Mouse (Mus musculus) kidney, postnatal 25 days (tissue): ENCODE results near the gene Nlrp9b.
"Not testable (repeated sequence)": the region's sequence is repeated elsewhere in the genome, so short reads cannot be mapped to it uniquely, and the experiment has no call there.

Experiments used
- DNase-seq, 2 experiments: peaks; one replicate each; pipeline ENCODE4 v3.0.0; 2021; ENCODE audit warnings: mixed read lengths in 2 of 2

Nlrp9b gene

GRCm38 (mm10) chr7:19991165-19991564, at the start of gene Nlrp9b:
Gene Nlrp9b (plus strand): TSS chr7:19991465.
- not testable (repeated sequence) for DNase-seq

DNA sequence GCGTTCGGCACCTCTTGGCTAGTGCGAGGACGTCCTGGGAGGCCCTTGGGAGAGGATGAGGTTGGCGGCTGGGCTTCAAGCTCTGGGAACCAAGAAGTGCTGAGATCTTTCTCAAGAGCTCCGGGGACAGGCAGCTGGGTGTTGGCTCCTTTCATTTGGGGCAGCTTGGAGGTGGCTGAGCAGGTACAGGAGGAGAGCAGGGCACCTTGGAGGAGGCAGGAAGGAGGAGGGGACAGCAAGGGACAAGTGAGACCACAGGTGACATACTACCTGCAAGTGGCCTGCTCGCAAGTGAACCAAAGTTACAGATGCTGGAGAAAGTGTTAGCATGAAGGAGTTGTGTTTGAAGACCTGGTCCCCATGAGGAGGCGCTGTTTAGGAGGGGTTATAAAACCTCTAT, 46.6 kb upstream of the Nlrp9b start:
- DNase-seq: no peak

GRCm38 (mm10) chr7:19945201-19945600, 46.1 kb upstream of the Nlrp9b start:
- no peak for DNase-seq

GRCm38 (mm10) chr7:19945821-19946515, 45.3 kb upstream of the Nlrp9b start:
- no peak for DNase-seq

- DNase-seq: no peak
These were observed 42.3 kb upstream of the Nlrp9b start for GRCm38 (mm10) chr7:19948956-19949355.

- DNase-seq: no peak
These were observed 41.3 kb upstream of the Nlrp9b start for GRCm38 (mm10) chr7:19949996-19950395.

DNA sequence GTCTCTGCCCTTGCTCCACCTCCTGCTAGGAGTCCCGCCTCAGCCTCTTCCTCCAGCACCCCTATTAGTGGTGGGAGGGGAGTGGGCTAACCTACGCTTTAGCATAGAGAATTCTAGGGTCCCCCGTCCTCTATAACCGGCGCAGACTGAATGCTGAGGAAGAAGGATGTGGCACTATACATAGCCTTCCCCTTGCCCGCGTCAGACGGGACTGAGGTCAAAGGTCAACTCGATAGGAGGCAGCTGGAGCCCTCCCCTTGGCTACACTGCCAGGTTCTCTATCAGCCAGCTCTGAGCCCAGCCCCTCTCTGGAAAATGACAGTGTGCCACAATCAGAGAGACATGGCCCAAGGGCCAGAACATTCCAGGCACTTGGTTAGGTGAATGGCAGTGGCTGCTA, 40.7 kb upstream of the Nlrp9b start, which contains the start of gene Igsf23:
Gene Igsf23, minus strand, starts transcription at position 168 of the 400 bp plus-strand sequence.
- DNase-seq: no peak

DNA sequence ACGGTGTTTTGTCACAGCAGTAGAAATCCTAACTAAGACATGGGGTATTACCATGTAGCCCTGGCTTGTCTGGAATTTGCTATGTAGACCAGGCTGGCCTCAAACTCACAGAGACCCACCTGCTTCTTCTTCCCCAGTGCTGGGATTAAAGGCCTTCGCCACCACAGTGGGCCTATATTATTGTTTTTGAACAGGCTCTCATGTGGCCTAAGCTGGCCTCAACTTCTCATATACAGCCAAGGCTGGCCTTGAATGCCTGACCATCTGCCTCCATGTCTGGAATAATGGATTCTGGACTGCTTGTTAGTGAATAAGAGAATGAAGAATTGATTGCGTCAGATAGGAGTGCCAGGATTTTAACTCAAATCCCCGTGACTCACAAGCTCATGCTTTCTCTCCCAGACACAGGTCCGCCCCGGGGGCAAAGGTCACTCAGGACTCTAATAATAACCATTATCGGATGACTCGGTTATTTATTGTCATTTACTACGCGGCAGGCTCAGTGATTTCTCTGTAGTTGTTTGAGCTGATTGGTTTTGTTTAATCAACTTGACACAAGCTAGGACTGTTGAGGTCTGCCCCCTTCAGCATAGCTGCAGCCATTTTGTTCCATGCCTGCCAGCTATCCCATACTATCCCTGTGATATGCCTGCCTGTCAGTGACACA, 38.8 kb upstream of the Nlrp9b start:
- peak; percentile 52 to 67 for DNase-seq

DNA sequence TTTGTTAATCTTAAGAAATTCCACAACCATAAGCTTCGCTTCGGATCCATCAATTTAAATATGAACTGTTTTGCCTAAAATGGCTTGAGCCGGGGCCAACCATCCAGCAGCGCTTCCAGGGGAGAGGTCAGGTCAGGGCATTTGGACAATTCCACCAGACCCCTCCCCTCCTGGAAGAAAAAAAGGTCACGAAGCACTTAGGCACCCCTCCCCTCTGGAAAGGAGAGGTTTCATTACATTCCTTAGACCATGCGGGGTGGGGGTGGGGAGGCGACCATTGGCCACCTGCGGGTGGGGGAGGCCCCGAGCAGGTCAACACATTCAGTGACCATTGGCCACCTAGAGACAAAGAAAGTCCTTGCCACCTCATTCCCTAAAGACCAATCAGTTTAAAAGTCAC, 38.2 kb upstream of the Nlrp9b start:
- DNase-seq: no peak

DNA sequence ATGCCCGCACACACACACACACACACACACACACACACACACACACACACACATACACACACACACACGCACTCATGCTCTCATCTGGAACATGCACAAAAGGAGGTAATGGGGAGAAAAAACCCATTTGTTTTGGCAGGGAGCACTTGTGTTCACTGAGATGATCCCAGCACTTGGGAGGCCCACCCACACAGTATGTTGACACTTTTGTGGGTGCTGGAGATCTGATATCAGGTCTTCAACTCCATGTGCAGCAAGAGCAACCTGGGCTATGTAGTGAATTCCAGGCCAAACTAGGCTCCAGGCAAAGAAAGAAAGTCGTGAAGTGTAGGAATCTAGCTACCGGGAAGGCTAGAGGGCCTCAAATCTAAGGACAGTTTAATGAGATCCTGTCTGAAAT, 35.4 kb upstream of the Nlrp9b start:
- DNase-seq: peak in 1 of 2 experiments; percentile 10

DNA sequence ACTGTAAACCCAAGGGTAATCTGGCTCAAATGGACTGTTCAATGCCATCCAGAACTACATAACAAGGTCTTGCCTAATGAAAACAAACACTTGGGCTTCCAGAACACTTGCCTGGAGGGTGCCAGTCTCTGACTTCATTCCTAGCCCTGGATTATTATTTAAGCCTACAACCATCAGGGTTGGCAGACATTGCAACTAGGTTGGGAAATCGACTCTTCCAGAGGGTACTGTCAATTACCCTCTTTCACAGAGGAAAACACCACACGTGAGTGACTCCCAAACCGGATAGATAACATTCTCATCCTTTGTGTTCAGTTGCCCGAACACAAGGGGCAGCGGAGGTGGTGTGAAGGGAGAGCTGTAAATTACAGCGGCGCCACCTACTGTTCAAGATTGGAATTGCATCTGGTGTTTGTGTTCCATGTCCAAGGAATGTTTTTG, 34.9 kb upstream of the Nlrp9b start:
- peak; percentile 89 to 98 for DNase-seq

- peak in 1 of 2 experiments; percentile 7 for DNase-seq
These were observed 28.8 kb upstream of the Nlrp9b start for GRCm38 (mm10) chr7:19962423-19962822.

- DNase-seq: peak; percentile 18 to 52
These were observed 26.2 kb upstream of the Nlrp9b start, which contains the start of gene Ceacam20 for GRCm38 (mm10) chr7:19964985-19965579. Gene Ceacam20 (plus strand): TSS chr7:19965412.

- no peak for DNase-seq
These were observed 22.2 kb upstream of the Nlrp9b start for GRCm38 (mm10) chr7:19969106-19969505.

- DNase-seq: no peak
These were observed 21.6 kb upstream of the Nlrp9b start for GRCm38 (mm10) chr7:19969541-19970090.

- no peak for DNase-seq
These were observed 21.1 kb upstream of the Nlrp9b start for GRCm38 (mm10) chr7:19970196-19970595.

DNA sequence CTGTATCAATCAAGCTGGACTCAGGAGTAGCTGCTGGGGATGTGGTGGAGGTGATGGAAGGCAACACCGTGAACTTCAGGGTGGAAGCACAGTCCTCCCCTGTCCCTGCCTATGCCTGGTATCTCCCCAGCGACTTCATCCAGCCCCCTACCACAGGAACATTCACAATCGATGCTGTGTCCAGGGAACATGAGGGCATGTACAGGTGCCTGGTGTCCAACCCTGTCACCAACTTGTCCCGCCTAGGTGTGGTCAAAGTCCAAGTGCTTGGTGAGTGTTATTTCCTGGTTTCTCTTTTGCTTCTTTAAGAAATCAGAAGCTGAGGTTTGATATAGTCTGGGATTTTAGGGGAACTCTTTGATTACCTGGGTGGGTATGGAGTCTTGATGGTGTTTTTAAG, 19.7 kb upstream of the Nlrp9b start:
- DNase-seq: no peak

- DNase-seq: not testable (repeated sequence)
These were observed 5.5 kb downstream of the Nlrp9b start for GRCm38 (mm10) chr7:19996721-19997120.

- no peak for DNase-seq
These were observed 18.7 kb downstream of the Nlrp9b start for GRCm38 (mm10) chr7:20009987-20010386.

DNA sequence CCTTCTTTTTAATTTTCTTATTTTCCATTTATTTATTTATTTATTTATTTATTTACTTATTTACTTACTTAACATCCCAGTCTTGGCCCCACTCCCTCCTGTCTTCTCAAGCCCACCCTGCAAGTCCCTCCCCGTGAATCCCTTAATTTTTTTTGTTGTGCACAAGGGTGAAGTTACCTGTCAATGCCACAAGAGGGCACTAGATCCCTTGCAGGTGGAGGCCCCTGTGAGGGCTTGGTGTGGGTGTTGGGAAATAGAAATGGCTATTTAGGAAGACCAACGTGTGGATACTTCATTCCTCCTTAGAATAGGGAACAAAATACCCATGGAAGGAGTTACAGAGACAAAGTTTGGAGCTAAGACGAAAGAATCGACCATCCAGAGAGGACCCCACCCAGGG, 72.8 kb downstream of the Nlrp9b start:
- not testable (repeated sequence) for DNase-seq

- not testable (repeated sequence) for DNase-seq
These were observed 86.9 kb downstream of the Nlrp9b start for GRCm38 (mm10) chr7:20078118-20078517.

DNA sequence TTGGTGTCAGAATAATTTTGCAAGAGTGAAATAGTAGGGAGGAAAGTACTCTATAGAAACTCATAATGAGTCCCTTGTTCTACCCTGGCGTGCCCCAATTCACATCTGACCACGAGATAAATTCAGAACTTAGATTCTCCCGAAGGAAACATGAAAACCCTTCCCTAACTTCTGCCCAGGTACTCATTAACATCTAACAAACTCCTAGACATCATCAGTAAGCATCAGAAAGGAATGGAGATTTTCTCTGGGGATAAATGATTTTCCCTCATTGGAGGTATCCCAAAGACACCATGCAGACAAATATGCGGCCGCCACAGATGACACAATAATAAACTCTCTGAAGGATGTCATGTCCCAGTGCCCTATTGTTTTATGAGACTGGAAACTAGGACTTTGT, 108.1 kb downstream of the Nlrp9b start, which contains the start of gene Vmn1r91:
Gene Vmn1r91, plus strand, starts transcription at position 301 of the 400 bp plus-strand sequence.
- DNase-seq: not testable (repeated sequence)

DNA sequence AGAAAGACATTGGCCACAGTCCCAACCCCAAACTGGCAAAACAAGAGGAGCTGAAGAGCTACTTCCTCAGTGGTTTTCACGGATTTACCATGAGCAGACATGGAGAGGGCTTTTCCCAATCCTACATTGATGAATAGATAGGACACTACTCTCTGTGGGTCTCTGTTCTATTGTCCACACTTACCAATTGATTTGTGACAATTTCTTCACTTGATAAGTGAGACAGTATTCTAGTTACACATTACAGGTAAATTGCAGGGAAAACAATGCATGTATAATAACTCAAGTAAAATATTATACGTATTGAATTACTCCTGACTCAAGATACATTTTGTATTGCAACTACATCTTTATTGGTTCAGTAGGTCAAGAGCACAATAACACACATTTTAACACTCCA, 131.2 kb downstream of the Nlrp9b start, which contains the start of gene Gm16442:
Gene Gm16442, minus strand, starts transcription at position 101 of the 400 bp plus-strand sequence.
- not testable (repeated sequence) for DNase-seq
